Mouse (Mus musculus) kidney, adult 2 months (tissue): ENCODE measurements at regions not wholly inside any gene's neighbourhood (a gene's known extent, or its start where the extent isn't known, plus 50 kb on each side); places are given as distances from the start of the nearest gene placed in this dataset.

ENCODE experiments used
- CTCF ChIP-seq: fragments of 200-500 bp; conservative IDR thresholded peaks from 2 replicates; pipeline ENCODE4 v1.5.1; 2011; ENCODE audit warnings: low read depth, mild to moderate bottlenecking, control low read depth, low read length, moderate library complexity, mixed read lengths; ENCODE audit not compliant: insufficient read depth, insufficient read length
- POLR2A ChIP-seq: fragments of 200-500 bp; IDR thresholded peaks from one replicate; pipeline ENCODE4 v1.6.1; 2011; ENCODE audit warnings: low read depth, low read length, control low read depth

GRCm38 (mm10) chr14:76660906-76661305 lies 104.2 kb upstream of the Serp2 start:
- no peak for TF ChIP-seq CTCF
- no peak for TF ChIP-seq POLR2A
